Mouse (Mus musculus) embryonic stem cell, embryonic (primary cell): ENCODE results near the gene Arl4d.

Experiments used
- CTCF ChIA-PET, 4 experiments: fragments of 300-600 bp in 2 of 4; fragments of 350-600 bp in 2 of 4; sonication (Branson Sonifier 250); formaldehyde crosslinking; loops; one replicate each; lab custom pipeline; 2022; ENCODE audit warnings: inconsistent platforms in 2 of 4; lab: Charles Lee
- POLR2A ChIA-PET, 4 experiments: fragments of 300-600 bp in 2 of 4; fragments of 350-600 bp in 2 of 4; sonication (Branson Sonifier 250); formaldehyde crosslinking; loops; one replicate each; lab custom pipeline; 2022; ENCODE audit warnings: antibody characterized with exemption in 4 of 4, inconsistent platforms in 1 of 4; lab: Charles Lee

The Arl4d gene

GRCm38 (mm10) chr11:101664825-101665635 is at the start of gene Arl4d:
TSS of gene Arl4d (plus strand) at chr11:101665541.
- CTCF ChIA-PET = interaction anchor here (0.7 to 3.7 kb wide), 10 partner anchors 8 to 246 kb away, joined by 3 to 55 read pairs (median 5); partner anchors contain the start of gene Dhx8 (in 3 of the 4)
- POLR2A ChIA-PET = interaction anchor here (0.5 to 15.8 kb wide), 111 partner anchors 6 to 1693 kb away, joined by 3 to 474 read pairs (median 4); partner anchors contain the start of genes Dhx8 (in 4 of the 4), Rdm1 (in 2 of the 4), Rpl27 (in 2 of the 4) and BC030867 (in 1 of the 4)

GRCm38 (mm10) chr11:101616104-101616503 is 49.2 kb upstream of the Arl4d start:
- ChIA-PET POLR2A (interaction anchor here (0.6 to 6.7 kb wide), 25 partner anchors 8 to 190 kb away, joined by 3 to 85 read pairs (median 5); partner anchors contain the start of genes Rdm1 (in 2 of the 4) and Rpl27 (in 1 of the 4)), CTCF (interaction anchor here in 2 of 4 experiments (0.6 to 1.2 kb wide), 2 partner anchors 12 to 789 kb away, joined by 3 read pairs; no protein-coding TSS in a partner anchor)

GRCm38 (mm10) chr11:101616948-101617767 is 48.2 kb upstream of the Arl4d start:
- ChIA-PET POLR2A (interaction anchor here (0.9 to 6.7 kb wide), 28 partner anchors 9 to 116 kb away, joined by 3 to 85 read pairs (median 6); partner anchors contain the start of genes Rdm1 (in 4 of the 4) and Dhx8 (in 1 of the 4)), CTCF (interaction anchor here in 1 of 4 experiments (0.9 kb wide), 1 partner anchor 115 kb away, joined by 3 read pairs; the partner anchor contains the start of gene Dhx8)

- ChIA-PET CTCF (interaction anchor here in 3 of 4 experiments (0.6 to 1.1 kb wide), 4 partner anchors 42 to 115 kb away, joined by 3 read pairs; partner anchors contain the start of gene Dhx8 (in 2 of the 3)), POLR2A (interaction anchor here (0.6 to 2.7 kb wide), 29 partner anchors 9 to 176 kb away, joined by 3 to 47 read pairs (median 5); partner anchors contain the start of genes Rdm1 (in 4 of the 4), Dhx8 (in 1 of the 4), Gm11634 (in 1 of the 4) and Rpl27 (in 1 of the 4))
Measured at GRCm38 (mm10) chr11:101617849-101618248, 47.5 kb upstream of the Arl4d start.

GRCm38 (mm10) chr11:101618596-101618995 is 46.7 kb upstream of the Arl4d start:
- CTCF ChIA-PET = interaction anchor here in 2 of 4 experiments (0.9 to 1.1 kb wide), 2 partner anchors 42 to 114 kb away, joined by 3 read pairs; partner anchors contain the start of gene Dhx8 (in 1 of the 2)
- POLR2A ChIA-PET = interaction anchor here (0.9 to 2.7 kb wide), 29 partner anchors 8 to 114 kb away, joined by 3 to 47 read pairs (median 5); partner anchors contain the start of genes Rdm1 (in 4 of the 4), Dhx8 (in 1 of the 4) and Gm11634 (in 1 of the 4)

GRCm38 (mm10) chr11:101620022-101620655 is 45.2 kb upstream of the Arl4d start:
- ChIA-PET CTCF (interaction anchor here in 1 of 4 experiments (0.7 kb wide), 1 partner anchor 689 kb away, joined by 3 read pairs; no protein-coding TSS in a partner anchor), POLR2A (interaction anchor here in 2 of 4 experiments (0.6 to 8.6 kb wide), 7 partner anchors 7 to 1273 kb away, joined by 3 to 145 read pairs (median 4); partner anchors contain the start of gene Rdm1 (in 1 of the 2))

GRCm38 (mm10) chr11:101626649-101626994 is 38.7 kb upstream of the Arl4d start:
- ChIA-PET CTCF (interaction anchor here in 1 of 4 experiments (1.6 kb wide), 1 partner anchor 13 kb away, joined by 5 read pairs; no protein-coding TSS in a partner anchor), POLR2A (interaction anchor here (0.5 to 9.6 kb wide), 68 partner anchors 8 to 646 kb away, joined by 3 to 328 read pairs (median 14); partner anchors contain the start of genes Dhx8 (in 3 of the 4), Arl4d (in 2 of the 4), Brca1 (in 2 of the 4) and Nbr1 (in 2 of the 4))

GRCm38 (mm10) chr11:101626995-101627856 is 38.1 kb upstream of the Arl4d start, which contains the start of gene Rdm1:
TSS of gene Rdm1 (plus strand) at chr11:101627195.
- ChIA-PET POLR2A (interaction anchor here (0.6 to 9.6 kb wide), 124 partner anchors 8 to 1487 kb away, joined by 3 to 328 read pairs (median 6); partner anchors contain the start of genes Dhx8 (in 4 of the 4), Arl4d (in 3 of the 4), Tmem106a (in 3 of the 4) and Brca1 (in 2 of the 4)), CTCF (interaction anchor here in 3 of 4 experiments (0.5 to 1.6 kb wide), 11 partner anchors 12 to 807 kb away, joined by 3 to 8 read pairs (median 3); partner anchors contain the start of gene Dhx8 (in 1 of the 3))

GRCm38 (mm10) chr11:101627857-101628559 is 37.3 kb upstream of the Arl4d start:
- CTCF ChIA-PET = interaction anchor here (0.5 to 1.6 kb wide), 12 partner anchors 12 to 806 kb away, joined by 3 to 5 read pairs (median 3); partner anchors contain the start of gene Dhx8 (in 1 of the 4)
- POLR2A ChIA-PET = interaction anchor here (0.6 to 9.6 kb wide), 112 partner anchors 8 to 1486 kb away, joined by 3 to 328 read pairs (median 7); partner anchors contain the start of genes Dhx8 (in 4 of the 4), Tmem106a (in 3 of the 4), Arl4d (in 2 of the 4) and Brca1 (in 2 of the 4)

- ChIA-PET POLR2A (interaction anchor here (0.7 to 9.6 kb wide), 24 partner anchors 10 to 295 kb away, joined by 3 to 328 read pairs (median 26); partner anchors contain the start of genes Arl4d (in 2 of the 4) and Dhx8 (in 2 of the 4)), CTCF (interaction anchor here in 3 of 4 experiments (0.7 kb wide), 3 partner anchors 39 to 342 kb away, joined by 4 to 13 read pairs (median 4); no protein-coding TSS in a partner anchor)
Measured at GRCm38 (mm10) chr11:101628733-101629417, 36.5 kb upstream of the Arl4d start.

GRCm38 (mm10) chr11:101635660-101636059 is 29.7 kb upstream of the Arl4d start:
- ChIA-PET CTCF (no interaction called here), POLR2A (interaction anchor here (0.8 to 15.7 kb wide), 28 partner anchors 7 to 97 kb away, joined by 3 to 388 read pairs (median 5); partner anchors contain the start of genes Rdm1 (in 4 of the 4), Arl4d (in 1 of the 4), Dhx8 (in 1 of the 4) and Tmem106a (in 1 of the 4))

GRCm38 (mm10) chr11:101639761-101640160 is 25.6 kb upstream of the Arl4d start:
- POLR2A ChIA-PET = interaction anchor here (0.6 to 15.7 kb wide), 64 partner anchors 8 to 388 kb away, joined by 3 to 388 read pairs (median 5); partner anchors contain the start of genes Rdm1 (in 4 of the 4), Arl4d (in 2 of the 4), Dhx8 (in 2 of the 4) and Rpl27 (in 2 of the 4)

More at GRCm38 (mm10) chr11:101639761-101640160, 25.6 kb upstream of the Arl4d start:
- CTCF ChIA-PET = interaction anchor here in 3 of 4 experiments (0.6 to 1.7 kb wide), 6 partner anchors 9 to 220 kb away, joined by 3 to 9 read pairs (median 4); partner anchors contain the start of genes Dhx8 (in 1 of the 3) and Rdm1 (in 1 of the 3)
